Mouse (Mus musculus): ENCODE data around the gene Ythdf1. TPM values are rescaled to one million over a fixed set of nuclear protein-coding genes. Genes with fewer than 3 reads are reported as not detected.

Gene Ythdf1
- 58.1 TPM for polyA plus RNA-seq (2015; fragmentation: Illumina TruSeq; extraction: RNeasy Lipid Tissue Mini Kit (QIAGEN cat#74804); ENCODE audit: low read depth, low replicate concordance)

GRCm38 (mm10) chr2:180920810-180921400, at the start of gene Ythdf1:
TSS of gene Ythdf1 (minus strand) at chr2:180920949.

DNA sequence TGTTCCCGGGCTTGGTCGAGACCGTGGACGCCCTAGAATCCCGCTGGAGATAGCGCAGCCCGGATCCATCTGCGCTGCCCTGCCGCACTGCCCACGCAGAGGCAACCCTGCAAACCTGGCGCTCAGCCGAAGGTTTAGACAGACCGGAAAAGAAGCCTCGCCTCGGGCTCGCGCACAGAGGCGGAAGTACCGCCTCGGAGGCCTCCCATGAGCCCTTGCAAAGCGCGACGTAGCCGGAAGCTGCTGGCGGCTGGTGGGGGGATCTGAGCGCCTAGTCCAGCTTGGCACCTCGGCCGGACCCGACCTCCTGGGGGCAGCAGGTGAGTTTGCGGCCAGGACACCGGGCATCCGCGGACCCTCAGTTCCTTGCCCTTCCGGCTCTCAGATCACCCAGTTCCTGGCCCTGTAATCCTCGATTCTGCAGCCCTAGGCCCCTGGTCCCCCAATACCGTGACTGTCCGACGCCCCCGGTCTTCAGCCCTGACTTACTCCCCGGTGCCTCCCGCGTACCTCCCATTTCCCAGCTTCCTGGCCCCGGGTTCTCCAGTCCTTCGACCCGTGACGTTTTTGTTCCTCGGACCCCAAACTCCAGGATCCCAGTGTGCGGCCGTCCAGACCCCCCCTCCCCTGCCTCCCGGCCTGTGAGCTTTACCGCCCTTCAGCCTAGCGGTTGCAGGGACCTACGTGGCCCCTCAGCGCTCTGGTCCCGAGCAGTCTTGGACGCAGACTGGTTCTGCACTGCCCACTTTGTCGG, 46.4 kb upstream of the Ythdf1 start, which contains the start of gene Arfgap1:
Gene Arfgap1, plus strand, starts transcription at position 216 of the 754 bp plus-strand sequence.

DNA sequence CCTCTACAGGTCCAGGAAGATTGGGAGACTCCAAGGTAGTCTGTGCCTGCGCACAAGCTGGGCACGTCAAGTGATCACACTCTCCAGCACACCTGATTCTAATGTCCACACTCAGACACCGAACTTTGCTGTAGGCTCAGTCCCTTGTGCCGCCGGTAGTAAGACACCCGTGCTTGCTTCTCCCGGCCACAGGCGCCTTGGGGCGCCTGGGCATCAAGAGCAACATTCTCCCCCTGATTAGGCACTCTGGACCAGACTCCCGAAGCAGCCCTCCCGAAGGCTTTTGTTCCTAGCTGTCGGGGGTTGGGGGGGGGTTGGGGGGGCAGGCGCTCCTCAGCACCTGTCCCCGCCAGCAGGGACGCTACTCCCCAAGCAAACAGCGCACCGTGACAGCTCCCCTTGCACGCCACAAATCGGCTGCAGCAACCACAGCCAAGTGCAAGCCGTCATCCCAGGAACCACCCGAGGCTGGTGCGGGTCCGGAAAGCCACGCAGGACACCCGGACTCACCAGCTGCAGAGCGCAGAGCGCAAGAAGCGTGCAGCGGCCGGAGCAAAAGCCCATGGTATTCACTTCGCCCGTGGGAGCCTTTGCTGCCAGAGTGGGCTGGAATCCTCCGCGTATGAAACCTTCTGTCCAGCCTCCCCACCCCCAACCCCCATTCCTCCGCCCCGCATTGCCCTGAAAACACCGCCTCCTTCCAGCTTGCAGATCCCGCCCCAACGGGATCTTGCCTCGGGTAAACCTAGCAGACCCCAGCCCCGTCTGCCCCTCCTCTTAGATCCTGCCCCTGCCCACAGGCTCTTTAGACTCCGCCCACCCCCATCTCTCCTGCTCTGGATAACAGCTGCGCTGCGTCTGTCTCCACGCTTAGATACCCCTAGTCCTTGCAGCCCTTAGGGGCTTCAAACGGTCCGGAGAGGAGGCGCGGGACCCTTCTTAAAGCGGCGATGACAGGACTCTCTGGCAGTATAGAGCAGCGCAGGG, 33.6 kb upstream of the Ythdf1 start, which contains the start of gene Nkain4:
Gene Nkain4, minus strand, starts transcription at position 639 of the 987 bp plus-strand sequence.

GRCm38 (mm10) chr2:180928723-180929122, 8.0 kb upstream of the Ythdf1 start, which contains the start of gene Birc7:
TSS of gene Birc7 (plus strand) at chr2:180929023.

Other genes with a start within 250 kb of the Ythdf1 start
- 26.9 TPM for gene Dido1, start 210.9 kb downstream of the Ythdf1 start, polyA plus RNA-seq (2015; fragmentation: Illumina TruSeq; extraction: RNeasy Lipid Tissue Mini Kit (QIAGEN cat#74804); ENCODE audit: low read depth, low replicate concordance)
- gene Gid8, start 210.8 kb downstream of the Ythdf1 start, polyA plus RNA-seq (2015; fragmentation: Illumina TruSeq; extraction: RNeasy Lipid Tissue Mini Kit (QIAGEN cat#74804); ENCODE audit: low read depth, low replicate concordance), result 65.0 TPM
- 0.19 TPM for gene Slc17a9, start 195.7 kb downstream of the Ythdf1 start, polyA plus RNA-seq (2015; fragmentation: Illumina TruSeq; extraction: RNeasy Lipid Tissue Mini Kit (QIAGEN cat#74804); ENCODE audit: low read depth, low replicate concordance)
- gene Bhlhe23, start 144.0 kb downstream of the Ythdf1 start, polyA plus RNA-seq (2015; fragmentation: Illumina TruSeq; extraction: RNeasy Lipid Tissue Mini Kit (QIAGEN cat#74804); ENCODE audit: low read depth, low replicate concordance), result not detected
- gene Birc7, start 8.1 kb upstream of the Ythdf1 start, polyA plus RNA-seq (2015; fragmentation: Illumina TruSeq; extraction: RNeasy Lipid Tissue Mini Kit (QIAGEN cat#74804); ENCODE audit: low read depth, low replicate concordance), result not detected
- 94.2 TPM for gene Nkain4, start 33.8 kb upstream of the Ythdf1 start, polyA plus RNA-seq (2015; fragmentation: Illumina TruSeq; extraction: RNeasy Lipid Tissue Mini Kit (QIAGEN cat#74804); ENCODE audit: low read depth, low replicate concordance)
- gene Arfgap1, start 46.3 kb upstream of the Ythdf1 start, polyA plus RNA-seq (2015; fragmentation: Illumina TruSeq; extraction: RNeasy Lipid Tissue Mini Kit (QIAGEN cat#74804); ENCODE audit: low read depth, low replicate concordance), result 115 TPM
- gene Col20a1, start 65.6 kb upstream of the Ythdf1 start, polyA plus RNA-seq (2015; fragmentation: Illumina TruSeq; extraction: RNeasy Lipid Tissue Mini Kit (QIAGEN cat#74804); ENCODE audit: low read depth, low replicate concordance), result 1.4 TPM
- gene Chrna4, start 122.6 kb upstream of the Ythdf1 start, polyA plus RNA-seq (2015; fragmentation: Illumina TruSeq; extraction: RNeasy Lipid Tissue Mini Kit (QIAGEN cat#74804); ENCODE audit: low read depth, low replicate concordance), result 25.3 TPM
- 159 TPM for gene Kcnq2, start 214.4 kb upstream of the Ythdf1 start, polyA plus RNA-seq (2015; fragmentation: Illumina TruSeq; extraction: RNeasy Lipid Tissue Mini Kit (QIAGEN cat#74804); ENCODE audit: low read depth, low replicate concordance)
- gene Eef1a2, start 236.1 kb upstream of the Ythdf1 start, polyA plus RNA-seq (2015; fragmentation: Illumina TruSeq; extraction: RNeasy Lipid Tissue Mini Kit (QIAGEN cat#74804); ENCODE audit: low read depth, low replicate concordance), result 910 TPM